Mouse (Mus musculus) CH12.LX (cell line): ENCODE data around the gene Gm14214. TPM values are rescaled to one million over a fixed set of nuclear protein-coding genes. Genes with fewer than 3 reads are reported as not detected.

Source experiments
- DNase-seq: peaks from one replicate; pipeline ENCODE4 v3.0.0-alpha.2; 2013; ENCODE audit errors: extremely low read depth
- H3K27ac ChIP-seq: 2 replicates; pipeline ENCODE4 v1.5.1; 2012; ENCODE audit warnings: low read depth, mild to moderate bottlenecking, control low read depth, moderate library complexity; ENCODE audit not compliant: insufficient read depth
- H3K27me3 ChIP-seq: replicated peaks from 2 replicates; pipeline ENCODE3; 2012; ENCODE audit warnings: inconsistent platforms
- H3K36me3 ChIP-seq, 2 experiments: replicated peaks in 1 of 2; 2 replicates each; pipeline versions ENCODE3 to v1.6.1; 2012; ENCODE audit warnings: inconsistent platforms in 1 of 2, low read length in 1 of 2, mild to moderate bottlenecking in 1 of 2, mixed read lengths in 1 of 2, moderate library complexity in 1 of 2; ENCODE audit not compliant: control insufficient read depth in 1 of 2, insufficient read depth in 1 of 2
- H3K4me1 ChIP-seq, 2 experiments: 2 replicates each; pipeline ENCODE4 v1.6.1; 2012; ENCODE audit warnings: inconsistent platforms in 1 of 2, moderate library complexity in 1 of 2; ENCODE audit not compliant: insufficient read depth in 2 of 2, control insufficient read depth in 1 of 2
- H3K4me2 ChIP-seq: 2 replicates; pipeline ENCODE4 v1.6.1; 2012; ENCODE audit warnings: low read depth, mild to moderate bottlenecking, control low read depth; ENCODE audit not compliant: poor library complexity, insufficient read depth, severe bottlenecking
- H3K4me3 ChIP-seq, 3 experiments: fragments of 150-350 bp in 1 of 3; sonication (generic) in 1 of 3; replicated peaks in 1 of 3; 2 replicates each; pipeline versions ENCODE3 to v1.5.1; 2011 to 2012; ENCODE audit warnings: low read depth in 2 of 3, low read length in 2 of 3, mild to moderate bottlenecking in 2 of 3, moderate library complexity in 2 of 3, control low read depth in 1 of 3, improper control_type of control experiment in 1 of 3, inconsistent platforms in 1 of 3, mixed read lengths in 1 of 3; ENCODE audit not compliant: poor library complexity in 1 of 3
- H3K79me2 ChIP-seq: replicated peaks from 2 replicates; pipeline ENCODE4 v1.6.1; 2012; ENCODE audit warnings: mild to moderate bottlenecking, moderate library complexity; ENCODE audit not compliant: control insufficient read depth, poor library complexity, insufficient read depth, severe bottlenecking; ENCODE audit errors: extremely low read depth
- H3K9ac ChIP-seq: 2 replicates; pipeline ENCODE4 v1.6.1; 2012; ENCODE audit warnings: low read depth, mild to moderate bottlenecking, control low read depth, moderate library complexity; ENCODE audit not compliant: insufficient read depth
- H3K9me3 ChIP-seq: replicated peaks from 2 replicates; pipeline ENCODE3; 2012; ENCODE audit warnings: low read length, inconsistent platforms, mixed read lengths
- BHLHE40 ChIP-seq: IDR thresholded peaks from 2 replicates; pipeline ENCODE4 v1.6.1; 2011; ENCODE audit warnings: mild to moderate bottlenecking, low read depth, low read length, improper control_type of control experiment
- CTCF ChIP-seq, 2 experiments: IDR thresholded peaks in 1 of 2; conservative IDR thresholded peaks in 1 of 2; 2 replicates each; pipeline ENCODE4 v1.5.1; 2011 to 2012; ENCODE audit warnings: low read depth in 2 of 2, low read length in 2 of 2, improper control_type of control experiment in 1 of 2, inconsistent platforms in 1 of 2, mild to moderate bottlenecking in 1 of 2, moderate library complexity in 1 of 2
- ELF1 ChIP-seq: IDR thresholded peaks from 2 replicates; pipeline ENCODE4 v1.6.1; 2014; ENCODE audit warnings: low read depth, mild to moderate bottlenecking, inconsistent platforms, low read length, improper control_type of control experiment
- EP300 ChIP-seq: IDR thresholded peaks from 2 replicates; pipeline ENCODE4 v1.6.1; 2011; ENCODE audit warnings: low read length, improper control_type of control experiment
- HCFC1 ChIP-seq: IDR thresholded peaks from 2 replicates; pipeline ENCODE4 v1.6.1; 2012; ENCODE audit warnings: low read depth, mild to moderate bottlenecking, inconsistent platforms, low read length, improper control_type of control experiment
- IRF4 ChIP-seq: IDR thresholded peaks from 2 replicates; pipeline ENCODE4 v1.6.1; 2014; ENCODE audit warnings: low read depth, mild to moderate bottlenecking, inconsistent platforms, low read length, improper control_type of control experiment
- MAFK ChIP-seq: IDR thresholded peaks from 2 replicates; pipeline ENCODE4 v1.6.1; 2011; ENCODE audit warnings: low read length, improper control_type of control experiment; ENCODE audit not compliant: insufficient replicate concordance
- MXI1 ChIP-seq: IDR thresholded peaks from 2 replicates; pipeline ENCODE4 v1.6.1; 2011; ENCODE audit warnings: mild to moderate bottlenecking, low read depth, low read length, improper control_type of control experiment
- PAX5 ChIP-seq: IDR thresholded peaks from 2 replicates; pipeline ENCODE4 v1.6.1; 2012; ENCODE audit warnings: low read length, inconsistent platforms, mixed read lengths
- RAD21 ChIP-seq: IDR thresholded peaks from 2 replicates; pipeline ENCODE4 v1.6.1; 2011; ENCODE audit warnings: low read depth, mild to moderate bottlenecking, low read length, improper control_type of control experiment, moderate library complexity
- SIN3A ChIP-seq: IDR thresholded peaks from 2 replicates; pipeline ENCODE4 v1.6.1; 2012; ENCODE audit warnings: low read length, improper control_type of control experiment, inconsistent platforms
- SMC3 ChIP-seq: IDR thresholded peaks from 2 replicates; pipeline ENCODE4 v1.6.1; 2011; ENCODE audit warnings: low read depth, low read length, improper control_type of control experiment
- TBP ChIP-seq: conservative IDR thresholded peaks from 2 replicates; pipeline ENCODE4 v1.6.1; 2011; ENCODE audit warnings: low read depth, low read length, improper control_type of control experiment
- TCF12 ChIP-seq: IDR thresholded peaks from 2 replicates; pipeline ENCODE4 v1.6.1; 2014; ENCODE audit warnings: low read depth, mild to moderate bottlenecking, inconsistent platforms, low read length, improper control_type of control experiment
- UBTF ChIP-seq: IDR thresholded peaks from 2 replicates; pipeline ENCODE4 v1.6.1; 2012; ENCODE audit warnings: low read depth, mild to moderate bottlenecking, inconsistent platforms, low read length, improper control_type of control experiment, moderate library complexity
- dilution Hi-C: fragments of 300-500 bp; cut with MboI; formaldehyde crosslinking; loops from 2 replicates; pipeline ENCODE4 v1.14.3; 2020; ENCODE audit warnings: low sequenced_read_pairs; ENCODE audit not compliant: extremely low pct_unique_long_range_greater_than_20kb, extremely low pct_ligation_motif_present
- in situ Hi-C: fragments of 300-500 bp; cut with MboI; formaldehyde crosslinking; loops from 3 replicates; pipeline ENCODE4 v1.14.3; 2019; ENCODE audit warnings: low sequenced_read_pairs, low pct_ligation_motif_present, low pct_unique_long_range_greater_than_20kb, mixed read lengths
- polyA plus RNA-seq: library from polyadenylated mRNA; unstranded; fragments of >175 nt; gene quantifications from 2 replicates; pipeline ENCODE4 v1.2.1, GENCODE M21; 2012; ENCODE audit warnings: low read depth; ENCODE audit not compliant: insufficient read length
- total RNA-seq, 2 experiments: library from RNA; depleted of rRNA; stranded (reverse); fragments of 300-350 nt in 1 of 2; fragments of >200 nt in 1 of 2; gene quantifications; 2 replicates each; pipeline ENCODE4 v1.2.3; 2012 to 2014

Gm14214 gene
- total and polyA plus RNA-seq, 3 experiments, result 0.41 TPM; not detected in 2

DNA sequence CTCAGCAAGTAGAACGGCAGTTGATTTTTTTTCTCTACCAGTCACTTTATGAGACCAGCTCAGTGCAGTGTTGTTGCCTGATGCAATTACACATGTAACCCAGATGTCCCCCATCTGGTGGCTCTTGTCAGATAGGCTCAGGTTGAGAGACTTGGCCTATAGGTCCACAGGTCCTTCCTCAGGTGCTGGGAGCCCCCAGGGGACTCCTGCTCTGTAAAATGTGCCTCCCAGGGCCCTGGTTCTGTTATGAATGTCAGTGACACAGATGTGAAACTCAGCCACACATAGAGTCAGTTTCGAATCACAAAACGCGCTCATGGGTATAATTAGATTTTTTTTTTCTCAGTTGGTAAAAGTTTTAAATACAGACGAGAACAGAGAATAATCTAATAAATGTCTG, 12.1 kb downstream of the Gm14214 start (continued):
- TF ChIP-seq SIN3A, result peak; percentile 78; the same call in 1 of the 2 replicates
- TF ChIP-seq PAX5, result no peak
- no peak for TF ChIP-seq UBTF
- TF ChIP-seq, all 38 proteins: peak for 24

GRCm38 (mm10) chr2:154755791-154756190, 14.0 kb downstream of the Gm14214 start:
- Histone ChIP-seq H3K9me3 (peaks cover 9% of the 10 kb centered on the region), H3K4me2 (no peak overlapping the region), H3K79me2 (no peaks in the 10 kb centered on the region)
- in situ Hi-C loops, result loop anchor here (5.0 kb wide), 1 partner anchor 33 kb away; no protein-coding TSS in a partner anchor
- dilution Hi-C loops, result no loop called here
- no peak for DNase-seq
- TF ChIP-seq ELF1 (no peak), HCFC1 (no peak), TBP (no peak), RAD21 (peak; percentile 38), MAFK (no peak), BHLHE40 (no peak), TCF12 (no peak), SMC3 (peak; percentile 42), CTCF (conservative IDR thresholded peaks at IDR 0.05 in 1 of 2, IDR thresholded peaks at IDR 0.05 in 1 of 2; ENCODE audit: low read depth in 2 of 2, low read length in 2 of 2) (peak; percentile 45 to 66; a peak in 3 of 4 replicates), IRF4 (no peak)
- TF ChIP-seq, all 38 proteins: peak for 3
- Histone ChIP-seq H3K9ac (no peak overlapping the region), H3K27me3 (no peaks in the 10 kb centered on the region), H3K4me1 (peaks cover 10 to 47% of the 10 kb centered on the region in 2 experiments), H3K36me3 (no peaks in the 10 kb centered on the region), H3K4me3 (no peak overlapping the region), H3K27ac (no peak overlapping the region)

DNA sequence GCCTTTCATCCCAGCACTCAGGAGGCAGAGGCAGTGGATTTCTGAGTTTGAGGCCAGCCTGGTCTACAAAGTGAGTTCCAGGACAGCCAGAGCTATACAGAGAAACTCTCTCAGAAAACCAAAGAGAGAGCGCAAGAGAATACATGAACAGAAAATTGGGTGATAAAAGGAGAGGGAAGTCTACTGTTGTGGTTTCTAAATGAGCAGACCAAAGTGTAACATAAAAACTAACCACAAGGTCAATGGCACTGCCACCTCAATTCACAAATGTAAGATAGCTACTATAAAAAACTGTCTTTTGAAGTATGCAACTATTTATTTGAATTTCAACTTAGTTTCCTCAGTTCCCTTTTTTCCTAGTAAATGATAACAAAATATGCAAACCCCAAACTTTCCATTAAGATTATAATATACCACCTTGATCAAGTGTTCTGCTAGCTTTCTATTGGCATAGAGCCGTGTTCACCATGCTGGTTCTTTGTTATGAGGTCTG, 15.7 kb downstream of the Gm14214 start:
- in situ Hi-C loops, result no loop called here
- H3K9me3 ChIP-seq, result no peaks in the 10 kb centered on the region
- no peak overlapping the region for H3K4me3 ChIP-seq
- no peak overlapping the region for H3K27ac ChIP-seq
- no peaks in the 10 kb centered on the region for H3K36me3 ChIP-seq
- TF ChIP-seq EP300 (peak; percentile 50), MXI1 (no peak), IRF4 (peak; percentile 49; the same call in 1 of the 2 replicates)
- TF ChIP-seq, all 38 proteins: peak for 2
- dilution Hi-C loops, result no loop called here
- Histone ChIP-seq H3K9ac (no peak overlapping the region), H3K27me3 (no peaks in the 10 kb centered on the region), H3K4me1 (peaks cover 10 to 45% of the 10 kb centered on the region in 2 experiments), H3K4me2 (no peak overlapping the region), H3K79me2 (no peaks in the 10 kb centered on the region)
- no peak for DNase-seq
